Mouse (Mus musculus) adrenal gland, adult 2 months (tissue): ENCODE measurements at regions not wholly inside any gene's neighbourhood (a gene's known extent, or its start where the extent isn't known, plus 50 kb on each side); places are given as distances from the start of the nearest gene placed in this dataset.
"Not testable (repeated sequence)": the region's sequence is repeated elsewhere in the genome, so short reads cannot be mapped to it uniquely, and the experiment has no call there.

ENCODE experiments used
- DNase-seq: peaks from one replicate; pipeline ENCODE4 v3.0.0; 2021

GRCm38 (mm10) chr14:60525979-60526378 is 107.8 kb upstream of the Spata13 start:
- DNase-seq = no peak

- DNase-seq = peak; percentile 62
Measured at GRCm38 (mm10) chr14:60526832-60527231, 107.0 kb upstream of the Spata13 start.

GRCm38 (mm10) chr14:60527951-60528350 is 105.8 kb upstream of the Spata13 start:
- DNase-seq = peak; percentile 75

GRCm38 (mm10) chr14:60528520-60528919 is 105.3 kb upstream of the Spata13 start:
- DNase-seq = no peak

- peak; percentile 95 for DNase-seq
Measured at GRCm38 (mm10) chr14:60529022-60529421, 104.8 kb upstream of the Spata13 start.

- no peak for DNase-seq
Measured at GRCm38 (mm10) chr14:60529646-60530347, 104.0 kb upstream of the Spata13 start.

- no peak for DNase-seq
Measured at GRCm38 (mm10) chr14:60530348-60530711, 103.5 kb upstream of the Spata13 start.

- DNase-seq = peak; percentile 25
Measured at GRCm38 (mm10) chr14:60530973-60531372, 102.8 kb upstream of the Spata13 start.

GRCm38 (mm10) chr14:60531766-60532165 is 102.0 kb upstream of the Spata13 start:
- DNase-seq = no peak

GRCm38 (mm10) chr14:60533452-60534224 is 100.2 kb upstream of the Spata13 start:
- no peak for DNase-seq

- no peak for DNase-seq
Measured at GRCm38 (mm10) chr14:60539040-60539439, 94.8 kb upstream of the Spata13 start.

GRCm38 (mm10) chr14:60540111-60540510 is 93.7 kb upstream of the Spata13 start:
- no peak for DNase-seq

GRCm38 (mm10) chr14:60541596-60541995 is 92.2 kb upstream of the Spata13 start:
- DNase-seq = peak; percentile 31

- no peak for DNase-seq
Measured at GRCm38 (mm10) chr14:60544767-60545166, 89.0 kb upstream of the Spata13 start.

- DNase-seq = no peak
Measured at GRCm38 (mm10) chr14:60554222-60554740, 79.5 kb upstream of the Spata13 start.

GRCm38 (mm10) chr14:60556541-60556940 is 77.3 kb upstream of the Spata13 start:
- peak; percentile 78 for DNase-seq

- peak; percentile 23 for DNase-seq
Measured at GRCm38 (mm10) chr14:60557020-60557419, 76.8 kb upstream of the Spata13 start.

- DNase-seq = no peak
Measured at GRCm38 (mm10) chr14:60559376-60559775, 74.4 kb upstream of the Spata13 start.

GRCm38 (mm10) chr14:60559826-60560529 is 73.8 kb upstream of the Spata13 start:
- peak; percentile 28 for DNase-seq

GRCm38 (mm10) chr14:60576281-60576680 is 57.5 kb upstream of the Spata13 start:
- DNase-seq = peak; percentile 77

- not testable (repeated sequence) for DNase-seq
Measured at GRCm38 (mm10) chr14:60580131-60580530, 53.7 kb upstream of the Spata13 start.
